Mouse (Mus musculus) midbrain, embryonic 14.5 days (tissue): ENCODE measurements around the gene Tmem242. TPM values are rescaled to one million over a fixed set of nuclear protein-coding genes. Genes with fewer than 3 reads are reported as not detected.

ENCODE experiments used
- ATAC-seq: fragments of 200-750 bp; cut with Nextera tagmentation; 2 replicates; pipeline ENCODE4 v1.8.0; 2017; ENCODE audit warnings: moderate number of reproducible peaks, moderate library complexity; ENCODE audit not compliant: low FRiP score, low TSS enrichment
- DNase-seq: peaks from one replicate; pipeline ENCODE4 v3.0.0-alpha.2; 2015
- H3K27ac ChIP-seq: fragments of 300-500 bp; sonication (generic); replicated peaks from 2 replicates; pipeline ENCODE4 v1.5.1; 2014; ENCODE audit warnings: mild to moderate bottlenecking, low read depth, low read length, moderate library complexity
- H3K27me3 ChIP-seq: fragments of 300-500 bp; sonication (generic); 2 replicates; pipeline ENCODE4 v1.6.1; 2014; ENCODE audit warnings: low read length, control low read depth, mixed read lengths; ENCODE audit not compliant: control insufficient read depth, insufficient read depth
- H3K36me3 ChIP-seq: fragments of 300-500 bp; sonication (generic); 2 replicates; pipeline ENCODE4 v1.6.1; 2014; ENCODE audit warnings: low read length, control low read depth; ENCODE audit not compliant: control insufficient read depth, insufficient read depth
- H3K4me1 ChIP-seq: fragments of 300-500 bp; sonication (generic); 2 replicates; pipeline ENCODE4 v1.6.1; 2014; ENCODE audit warnings: mild to moderate bottlenecking, antibody characterized with exemption, low read length, control low read depth; ENCODE audit not compliant: control insufficient read depth, insufficient read depth
- H3K4me2 ChIP-seq: fragments of 300-500 bp; sonication (generic); 2 replicates; pipeline ENCODE4 v1.6.1; 2014; ENCODE audit warnings: mild to moderate bottlenecking, low read length, moderate library complexity
- H3K4me3 ChIP-seq: fragments of 300-500 bp; sonication (generic); replicated peaks from 2 replicates; pipeline ENCODE4 v1.5.1; 2014; ENCODE audit warnings: low read depth, low read length
- H3K9ac ChIP-seq: fragments of 300-500 bp; sonication (generic); replicated peaks from 2 replicates; pipeline ENCODE4 v1.6.1; 2014; ENCODE audit warnings: mild to moderate bottlenecking, low read length, moderate library complexity
- H3K9me3 ChIP-seq: fragments of 300-500 bp; sonication (generic); 2 replicates; pipeline ENCODE4 v1.6.1; 2016; ENCODE audit warnings: low read length, control low read depth, mixed read lengths; ENCODE audit not compliant: control insufficient read depth
- WGBS: fragments of 180-500 bp; shearing (Covaris S2); extraction: QIAGEN DNeasy Blood & Tissue Kit; methylation state at CpG from one replicate; pipeline ENCODE4 v1.1.7; 2014; 5-methylcytosine and 5-hydroxymethylcytosine counted together
- polyA plus RNA-seq: library from polyadenylated mRNA; unstranded; fragments of >200 nt; fragmentation: Nextera tagmentation; extraction: Ambion mirVana; gene quantifications from 2 replicates; pipeline ENCODE4 v1.2.1, GENCODE M21; 2014

Gene Tmem242
- polyA plus RNA-seq, 1 experiment from 2014 or later: 110 TPM

GRCm38 (mm10) chr17:5400435-5401090 lies 39.5 kb downstream of the Tmem242 start:
- H3K27me3 ChIP-seq: peaks cover 7% of the 10 kb centered on the region
- no peaks in the 10 kb centered on the region for H3K4me1 ChIP-seq
- no peak overlapping the region for H3K27ac ChIP-seq
- H3K9ac ChIP-seq: no peak overlapping the region
- no peak for DNase-seq
- WGBS: 85% methylated on average over 14 of the region's 14 CpGs
- H3K4me2 ChIP-seq: no peak overlapping the region
- H3K9me3 ChIP-seq: no peaks in the 10 kb centered on the region
- H3K36me3 ChIP-seq: no peaks in the 10 kb centered on the region
- no peak for ATAC-seq
- H3K4me3 ChIP-seq: no peak overlapping the region

- H3K27me3 ChIP-seq: no peaks in the 10 kb centered on the region; the same call in none of the 2 replicates
- peak overlapping the region; percentile 27; the same call in 1 of the 2 replicates for H3K9ac ChIP-seq
- no peak overlapping the region for H3K4me3 ChIP-seq
- peaks cover 4% of the 10 kb centered on the region; the same call in 1 of the 2 replicates for H3K9me3 ChIP-seq
- peak; percentile 93 for DNase-seq
- no peaks in the 10 kb centered on the region for H3K36me3 ChIP-seq
- H3K4me1 ChIP-seq: no peaks in the 10 kb centered on the region
- peak; percentile 76; the same call in 1 of the 2 replicates for ATAC-seq
- WGBS: 31% methylated on average over 33 of the region's 33 CpGs
- no peak overlapping the region for H3K27ac ChIP-seq
- peak overlapping the region; percentile 34 for H3K4me2 ChIP-seq
These were observed 42.7 kb downstream of the Tmem242 start for GRCm38 (mm10) chr17:5397148-5398007.

DNA sequence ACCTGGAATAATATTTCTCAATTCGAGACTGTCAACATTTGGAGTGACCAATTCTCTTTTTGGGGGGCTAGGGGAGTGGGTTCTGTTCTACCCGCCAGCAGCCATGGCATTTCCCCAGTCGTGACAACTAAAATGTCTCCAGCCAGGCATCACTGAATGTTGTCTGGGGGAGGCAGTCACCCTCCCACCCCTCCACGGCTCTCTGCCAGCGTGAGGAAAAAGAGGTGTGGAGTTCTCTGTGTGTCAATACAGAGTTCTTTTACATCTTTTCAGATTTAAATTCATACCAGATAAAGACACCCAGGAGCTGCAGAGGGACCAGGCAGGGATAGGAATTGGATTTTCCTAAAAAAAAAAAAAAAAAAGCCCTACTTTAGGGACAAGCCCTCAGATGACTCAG lies 43.8 kb downstream of the Tmem242 start:
- H3K4me2 ChIP-seq: no peak overlapping the region
- H3K27me3 ChIP-seq: no peaks in the 10 kb centered on the region; the same call in none of the 2 replicates
- no peak for DNase-seq
- H3K4me1 ChIP-seq: no peaks in the 10 kb centered on the region
- 65% methylated on average over 5 of the region's 5 CpGs for WGBS
- H3K27ac ChIP-seq: no peak overlapping the region
- no peak for ATAC-seq
- no peak overlapping the region for H3K4me3 ChIP-seq
- peaks cover 4% of the 10 kb centered on the region; the same call in 1 of the 2 replicates for H3K9me3 ChIP-seq
- H3K36me3 ChIP-seq: no peaks in the 10 kb centered on the region
- no peak overlapping the region for H3K9ac ChIP-seq

DNA sequence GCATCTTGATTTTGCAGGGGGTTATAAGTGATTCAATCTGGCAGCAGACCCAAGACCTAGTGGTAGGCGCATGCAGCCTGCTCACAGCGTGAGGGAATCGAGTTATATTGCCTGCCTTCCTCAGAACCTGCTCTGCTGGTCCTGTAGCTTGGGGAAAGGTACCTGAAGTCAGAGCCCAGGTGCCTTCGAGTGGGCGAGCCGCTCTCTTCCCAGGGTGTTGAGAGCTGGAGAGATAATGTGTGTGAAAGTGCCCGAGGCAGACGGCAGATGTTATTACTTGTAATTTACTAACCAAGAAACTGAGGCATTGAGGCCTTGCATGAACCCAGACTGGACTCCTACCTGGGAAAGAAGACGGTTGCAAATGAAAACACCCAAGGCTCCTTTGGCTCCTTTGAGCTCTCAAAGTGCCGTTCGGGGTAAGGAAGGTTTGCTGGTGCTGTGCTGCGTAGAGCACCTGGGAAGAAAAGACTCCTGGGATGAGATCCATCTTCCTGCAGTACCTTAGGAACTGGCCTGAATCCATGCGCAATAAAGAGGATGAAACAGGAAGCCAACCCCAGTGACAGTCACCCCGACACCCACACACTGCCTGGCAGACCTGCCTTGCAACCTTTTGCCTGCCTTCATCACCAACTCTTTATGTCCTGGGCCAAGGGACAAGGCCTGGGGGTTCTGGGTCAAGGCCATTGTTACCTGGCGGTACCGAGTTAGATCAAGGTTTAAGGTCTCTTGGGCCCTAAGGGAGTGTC lies 44.4 kb downstream of the Tmem242 start:
- DNase-seq (no peak), ATAC-seq (no peak)
- peaks cover 4% of the 10 kb centered on the region; the same call in 1 of the 2 replicates for H3K9me3 ChIP-seq
- H3K27me3 ChIP-seq: no peaks in the 10 kb centered on the region; the same call in 1 of the 2 replicates
- H3K9ac ChIP-seq: no peak overlapping the region
- 0 out of 2 replicates have a peak, but pooled peaks cover under 1% of the 10 kb centered on the region for H3K4me1 ChIP-seq
- no peaks in the 10 kb centered on the region for H3K36me3 ChIP-seq
- whole genome bisulfite sequencing: 88% methylated on average over 16 of the region's 16 CpGs
- H3K27ac ChIP-seq: no peak overlapping the region
- H3K4me2 ChIP-seq: no peak overlapping the region
- no peak overlapping the region for H3K4me3 ChIP-seq

GRCm38 (mm10) chr17:5390682-5391081 lies 49.4 kb downstream of the Tmem242 start:
- no peak for ATAC-seq
- H3K9ac ChIP-seq: no peak overlapping the region

GRCm38 (mm10) chr17:5388351-5388750 lies 51.7 kb downstream of the Tmem242 start:
- peaks cover 2% of the 10 kb centered on the region; the same call in 1 of the 2 replicates for H3K9me3 ChIP-seq
- H3K4me1 ChIP-seq: peaks cover 6% of the 10 kb centered on the region; the same call in 1 of the 2 replicates
- no peaks in the 10 kb centered on the region for H3K27me3 ChIP-seq
- ATAC-seq (no peak), DNase-seq (no peak)
- no peak overlapping the region for H3K9ac ChIP-seq
- WGBS: 69% methylated on average over 3 of the region's 3 CpGs
- H3K4me3 ChIP-seq: no peak overlapping the region
- H3K36me3 ChIP-seq: no peaks in the 10 kb centered on the region
- H3K4me2 ChIP-seq: no peak overlapping the region
- H3K27ac ChIP-seq: no peak overlapping the region

More at GRCm38 (mm10) chr17:5390682-5391081, 49.4 kb downstream of the Tmem242 start:
- H3K4me3 ChIP-seq: no peak overlapping the region
- no peak overlapping the region for H3K4me2 ChIP-seq
- H3K27me3 ChIP-seq: no peaks in the 10 kb centered on the region
- H3K9me3 ChIP-seq: peaks cover 4% of the 10 kb centered on the region; the same call in 1 of the 2 replicates
- peak; percentile 35 for DNase-seq
- WGBS: 53% methylated on average over 10 of the region's 10 CpGs
- H3K36me3 ChIP-seq: no peaks in the 10 kb centered on the region
- peaks cover 6% of the 10 kb centered on the region; the same call in 1 of the 2 replicates for H3K4me1 ChIP-seq
- peak overlapping the region; percentile 41; the same call in 1 of the 2 replicates for H3K27ac ChIP-seq

- Histone ChIP-seq H3K4me1 (peaks cover 6% of the 10 kb centered on the region; the same call in 1 of the 2 replicates), H3K4me2 (no peak overlapping the region), H3K27ac (no peak overlapping the region), H3K9ac (no peak overlapping the region), H3K9me3 (no peaks in the 10 kb centered on the region), H3K27me3 (no peaks in the 10 kb centered on the region), H3K4me3 (no peak overlapping the region), H3K36me3 (no peaks in the 10 kb centered on the region)
- ATAC-seq (no peak), DNase-seq (no peak)
- 86% methylated on average over 12 of the region's 12 CpGs for WGBS
These were observed 53.0 kb downstream of the Tmem242 start for GRCm38 (mm10) chr17:5386885-5387545.

GRCm38 (mm10) chr17:5385694-5386093 lies 54.4 kb downstream of the Tmem242 start:
- DNase-seq: no peak
- H3K4me1 ChIP-seq: peaks cover 6% of the 10 kb centered on the region; the same call in 1 of the 2 replicates
- no peak overlapping the region for H3K4me3 ChIP-seq
- no peaks in the 10 kb centered on the region for H3K36me3 ChIP-seq
- ATAC-seq: no peak
- no peak overlapping the region for H3K9ac ChIP-seq
- H3K27me3 ChIP-seq: no peaks in the 10 kb centered on the region
- H3K4me2 ChIP-seq: no peak overlapping the region
- no peak overlapping the region for H3K27ac ChIP-seq
- H3K9me3 ChIP-seq: no peaks in the 10 kb centered on the region
- 97% methylated on average over 1 of the region's 1 CpGs for whole genome bisulfite sequencing
